Mouse (Mus musculus): ENCODE data around the gene Plekha4.

Plekha4 gene

GRCm38 (mm10) chr7:45568601-45569473 is 42.7 kb downstream of the Plekha4 start:
- no peak for DNase-seq (ENCODE audit: low read depth)

GRCm38 (mm10) chr7:45570103-45570741 is 44.1 kb downstream of the Plekha4 start, which contains the start of gene Bcat2:
Gene Bcat2, plus strand, starts transcription at chr7:45570153.
- peak; percentile 79 for DNase-seq (ENCODE audit: low read depth)

- DNase-seq (ENCODE audit: low read depth): peak; percentile 43
Measured at GRCm38 (mm10) chr7:45571966-45572365, 45.8 kb downstream of the Plekha4 start.

- peak; percentile 73 for DNase-seq (ENCODE audit: low read depth)
Measured at GRCm38 (mm10) chr7:45573954-45574353, 47.8 kb downstream of the Plekha4 start.

GRCm38 (mm10) chr7:45574472-45575379 is 48.6 kb downstream of the Plekha4 start:
- no peak for DNase-seq (ENCODE audit: low read depth)

- no peak for DNase-seq (ENCODE audit: low read depth)
Measured at GRCm38 (mm10) chr7:45585923-45586322, 59.8 kb downstream of the Plekha4 start.

- DNase-seq (ENCODE audit: low read depth): no peak
Measured at GRCm38 (mm10) chr7:45587631-45588592, 61.8 kb downstream of the Plekha4 start.

GRCm38 (mm10) chr7:45589173-45589572 is 63.0 kb downstream of the Plekha4 start:
- DNase-seq (ENCODE audit: low read depth): peak; percentile 84

GRCm38 (mm10) chr7:45589898-45590297 is 63.8 kb downstream of the Plekha4 start:
- no peak for DNase-seq (ENCODE audit: low read depth)

- DNase-seq (ENCODE audit: low read depth): peak; percentile 53
Measured at GRCm38 (mm10) chr7:45590874-45591273, 64.7 kb downstream of the Plekha4 start.

- DNase-seq (ENCODE audit: low read depth): no peak
Measured at GRCm38 (mm10) chr7:45591880-45592279, 65.8 kb downstream of the Plekha4 start.

GRCm38 (mm10) chr7:45593118-45593815 is 67.1 kb downstream of the Plekha4 start:
- DNase-seq (ENCODE audit: low read depth): peak; percentile 85

- DNase-seq (ENCODE audit: low read depth): no peak
Measured at GRCm38 (mm10) chr7:45595176-45595575, 69.0 kb downstream of the Plekha4 start.

GRCm38 (mm10) chr7:45596107-45596506 is 70.0 kb downstream of the Plekha4 start:
- no peak for DNase-seq (ENCODE audit: low read depth)

- no peak for DNase-seq (ENCODE audit: low read depth)
Measured at GRCm38 (mm10) chr7:45597013-45597412, 70.9 kb downstream of the Plekha4 start.

- no peak for DNase-seq (ENCODE audit: low read depth)
Measured at GRCm38 (mm10) chr7:45597527-45597926, 71.4 kb downstream of the Plekha4 start.

GRCm38 (mm10) chr7:45598960-45599879 is 73.1 kb downstream of the Plekha4 start:
- no peak for DNase-seq (ENCODE audit: low read depth)

All from naive thymus-derived CD4-positive, alpha-beta T cell, adult 2 months (primary cell).